In the genomic region with DNA sequence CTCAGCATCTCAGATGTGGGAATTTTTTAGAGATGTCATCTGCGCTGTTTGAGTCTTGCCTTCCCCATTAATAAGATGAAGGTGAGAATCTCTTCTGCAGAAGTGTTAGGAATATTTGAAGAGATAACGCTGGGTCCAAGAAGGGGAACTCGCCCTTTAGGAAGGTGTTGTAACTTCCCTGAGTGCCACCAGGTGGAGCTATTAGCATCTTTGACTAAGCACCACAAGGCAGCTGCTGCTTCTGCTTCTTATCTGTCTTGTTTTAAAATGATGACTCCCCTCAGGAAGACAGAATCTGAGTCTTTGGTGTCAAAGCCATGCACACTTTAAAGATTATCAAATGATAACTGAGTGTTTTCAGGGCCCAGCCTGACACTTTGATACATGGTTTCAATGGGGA, we compare ENCODE assay signal across 10 mouse cellular contexts. TPM values are rescaled to one million over a fixed set of nuclear protein-coding genes. Genes with fewer than 3 reads are reported as not detected.
DNase-seq lines count a peak whose midpoint lies in the region; ATAC-seq and TF ChIP-seq lines count a peak whose summit lies in the region.
"Had no signal": no experiment of that assay in that cellular context is flagged by ENCODE, and none has a peak within 500 bp of the region (broad histone marks: within the 10 kb centered on the region; RNA-seq: fewer than 3 reads in every experiment).

No protein-coding gene starts in this region.

- no peaks in the 10 kb centered on the region for H3K4me1 ChIP-seq in kidney, postnatal 0 days (replicated peaks; ENCODE audit: insufficient read depth, low read length)
- no peaks in the 10 kb centered on the region for H3K4me1 ChIP-seq in hindbrain, embryonic 11.5 days (replicated peaks; ENCODE audit: control insufficient read depth, insufficient read depth, low read length)
- no peaks in the 10 kb centered on the region for H3K4me1 ChIP-seq in midbrain, embryonic 16.5 days (ENCODE audit: control insufficient read depth, insufficient read depth, low read length)
- H3K4me1 ChIP-seq: embryonic facial prominence, embryonic 12.5 days had no signal

- no peak overlapping the region for H3K4me2 ChIP-seq in kidney, postnatal 0 days (ENCODE audit: low read length)
- H3K4me2 ChIP-seq in hindbrain, embryonic 11.5 days (replicated peaks; ENCODE audit: low read depth, low read length), result no peak overlapping the region
- H3K4me2 ChIP-seq in midbrain, embryonic 16.5 days (ENCODE audit: low read length), result no peak overlapping the region
- H3K4me2 ChIP-seq: embryonic facial prominence, embryonic 12.5 days had no signal

- no peak for ATAC-seq in kidney, postnatal 0 days (replicated peaks; ENCODE audit: low FRiP score, low read depth)
- peak; percentile 85 for ATAC-seq in erythroblast, adult 5-6 weeks (replicated peaks; ENCODE audit: low FRiP score, poor library complexity, severe bottlenecking)
- ATAC-seq in hindbrain, embryonic 11.5 days (ENCODE audit: low FRiP score), result no peak
- peak; percentile 72; the same call in 1 of the 2 replicates for ATAC-seq in midbrain, embryonic 16.5 days

- H3K27me3 ChIP-seq in kidney, postnatal 0 days (ENCODE audit: insufficient read depth, low read length), result no peaks in the 10 kb centered on the region
- H3K27me3 ChIP-seq in hindbrain, embryonic 11.5 days (ENCODE audit: control insufficient read depth, insufficient read depth, low read length), result no peaks in the 10 kb centered on the region
- no peaks in the 10 kb centered on the region for H3K27me3 ChIP-seq in midbrain, embryonic 16.5 days (ENCODE audit: control insufficient read depth, insufficient read depth, low read depth, low read length)
- no peaks in the 10 kb centered on the region for H3K27me3 ChIP-seq in splenic B cell, adult 2 months (ENCODE audit: control insufficient read depth, insufficient read depth, low read length, poor library complexity, severe bottlenecking)
- H3K27me3 ChIP-seq: embryonic facial prominence, embryonic 12.5 days had no signal

- H3K9ac ChIP-seq in kidney, postnatal 0 days (ENCODE audit: low read depth, low read length), result no peak overlapping the region
- H3K9ac ChIP-seq in hindbrain, embryonic 11.5 days (ENCODE audit: low read depth, low read length), result no peak overlapping the region
- no peak overlapping the region for H3K9ac ChIP-seq in midbrain, embryonic 16.5 days (ENCODE audit: low read depth, low read length)
- H3K9ac ChIP-seq: embryonic facial prominence, embryonic 12.5 days had no signal

- intact Hi-C loops in left cerebral cortex, postnatal 14 days (cut with DNase I), result loop anchor here (2.0 to 5.0 kb wide), 3 partner anchors 64 to 141 kb away; a partner anchor contains a TSS

- H3K27ac ChIP-seq in kidney, postnatal 0 days, result no peak overlapping the region
- no peak overlapping the region for H3K27ac ChIP-seq in hindbrain, embryonic 11.5 days (ENCODE audit: low read depth, low read length)
- H3K27ac ChIP-seq in midbrain, embryonic 16.5 days (ENCODE audit: low read length), result no peak overlapping the region
- H3K27ac ChIP-seq: embryonic facial prominence, embryonic 12.5 days; macrophage had no signal

- no peaks in the 10 kb centered on the region for H3K9me3 ChIP-seq in kidney, postnatal 0 days (replicated peaks; ENCODE audit: low read length)
- no peaks in the 10 kb centered on the region for H3K9me3 ChIP-seq in hindbrain, embryonic 11.5 days (ENCODE audit: control insufficient read depth, low read length)
- no peaks in the 10 kb centered on the region for H3K9me3 ChIP-seq in midbrain, embryonic 16.5 days (replicated peaks; ENCODE audit: control insufficient read depth, low read length, poor library complexity, severe bottlenecking)
- H3K9me3 ChIP-seq: embryonic facial prominence, embryonic 12.5 days had no signal

- TF ChIP-seq CTCF in kidney, postnatal 0 days (IDR thresholded peaks at IDR 0.05; ENCODE audit: low read depth), result peak; percentile 87

- DNase-seq in kidney, postnatal 0 days (ENCODE audit: low spot score), result peak; percentile 84
- no peak for DNase-seq in kidney, adult 11 months
- DNase-seq in adrenal gland, postnatal 36 days, result peak; percentile 48 to 68
- DNase-seq in hindbrain, embryonic 11.5 days (ENCODE audit: low spot score), result peak; percentile 73
- peak; percentile 73 for DNase-seq in left cerebral cortex, postnatal 14 days (ENCODE audit: low spot score in 2 of 2)
- DNase-seq in splenic B cell, adult 2 months (ENCODE audit: low read depth, low spot score), result peak; percentile 75

- H3K36me3 ChIP-seq in kidney, postnatal 0 days (ENCODE audit: insufficient read depth, low read length), result no peaks in the 10 kb centered on the region
- H3K36me3 ChIP-seq in hindbrain, embryonic 11.5 days (ENCODE audit: control insufficient read depth, insufficient read depth, low read length), result no peaks in the 10 kb centered on the region
- no peaks in the 10 kb centered on the region for H3K36me3 ChIP-seq in midbrain, embryonic 16.5 days (ENCODE audit: control insufficient read depth, insufficient read depth, low read length)
- no peaks in the 10 kb centered on the region for H3K36me3 ChIP-seq in splenic B cell, adult 2 months (ENCODE audit: control insufficient read depth, insufficient read depth, low read length, poor library complexity, severe bottlenecking)
- H3K36me3 ChIP-seq: embryonic facial prominence, embryonic 12.5 days had no signal

- no peak overlapping the region for H3K4me3 ChIP-seq in kidney, postnatal 0 days (replicated peaks; ENCODE audit: low read depth, low read length)
- no peak overlapping the region for H3K4me3 ChIP-seq in hindbrain, embryonic 11.5 days (ENCODE audit: low read depth, low read length)
- no peak overlapping the region for H3K4me3 ChIP-seq in midbrain, embryonic 16.5 days (ENCODE audit: low read depth, low read length)
- H3K4me3 ChIP-seq: embryonic facial prominence, embryonic 12.5 days had no signal

- 10% methylated on average over 3 of the region's 3 CpGs for WGBS in kidney, postnatal 0 days
- WGBS in hindbrain, embryonic 11.5 days, result 25% methylated on average over 3 of the region's 3 CpGs
- 14% methylated on average over 3 of the region's 3 CpGs for WGBS in midbrain, embryonic 16.5 days

RNA-seq across cellular contexts. Expression of a gene that starts 15.4 kb away (rescaled TPM):
- polyA plus RNA-seq in kidney, postnatal 0 days (2015; fragmentation: Nextera tagmentation; extraction: Ambion mirVana), result 54.4 and 55.0 TPM in 2 replicates
- 10 to 100 TPM; 49.4 to 51.0 TPM for total RNA-seq in adrenal gland, postnatal 36 days (2021)
- 32.4 and 50.1 TPM in 2 replicates for total RNA-seq in erythroblast, adult 5-6 weeks (2015; ENCODE audit: low replicate concordance)
- 40.0 and 52.0 TPM in 2 replicates for total RNA-seq in erythroblast, adult 5-6 weeks (2017; ENCODE audit: low replicate concordance)
- polyA plus RNA-seq in hindbrain, embryonic 11.5 days (2014; fragmentation: Nextera tagmentation; extraction: Ambion mirVana), result 60.5 and 65.3 TPM in 2 replicates
- total RNA-seq in left cerebral cortex, postnatal 14 days (2021), result 10 to 100 TPM; 42.6 to 45.2 TPM
- 39.0 and 46.5 TPM in 2 replicates for polyA plus RNA-seq in midbrain, embryonic 16.5 days (2015; fragmentation: Nextera tagmentation; extraction: Ambion mirVana)

Comparison
In these comparisons a context has a peak if more than half of its experiments do, and no peak if none do; other contexts are left out.
1. ATAC-seq: peak in erythroblast, adult 5-6 weeks (single experiment) and midbrain, embryonic 16.5 days (single experiment); none in kidney, postnatal 0 days (single experiment) and hindbrain, embryonic 11.5 days (single experiment).